Mouse (Mus musculus): Measurements from ENCODE around the gene Srgap2. TPM values are rescaled to one million over a fixed set of nuclear protein-coding genes. Genes with fewer than 3 reads are reported as not detected.

Gene Srgap2
- polyA plus RNA-seq, 1 experiment from 2014 or later = 107 TPM

GRCm38 (mm10) chr1:131511661-131512500 lies 15.3 kb downstream of the Srgap2 start:
- Histone ChIP-seq H3K27ac (no peak overlapping the region), H3K4me3 (ENCODE audit: inconsistent target) (no peak overlapping the region), H3K79me2 (ENCODE audit: inconsistent target) (peaks cover 100% of the 10 kb centered on the region), H3K36me3 (ENCODE audit: inconsistent target) (0 out of 2 replicates have a peak, but pooled peaks cover 8% of the 10 kb centered on the region)
- WGBS (ENCODE audit: missing documents) = 100% methylated on average over 3 of the region's 3 CpGs

- Histone ChIP-seq H3K79me2 (ENCODE audit: inconsistent target) (peaks cover 100% of the 10 kb centered on the region), H3K4me3 (ENCODE audit: inconsistent target) (no peak overlapping the region), H3K36me3 (ENCODE audit: inconsistent target) (peaks cover 7% of the 10 kb centered on the region; the same call in 1 of the 2 replicates), H3K27ac (no peak overlapping the region)
These were observed 16.0 kb downstream of the Srgap2 start for GRCm38 (mm10) chr1:131511131-131511530.

DNA sequence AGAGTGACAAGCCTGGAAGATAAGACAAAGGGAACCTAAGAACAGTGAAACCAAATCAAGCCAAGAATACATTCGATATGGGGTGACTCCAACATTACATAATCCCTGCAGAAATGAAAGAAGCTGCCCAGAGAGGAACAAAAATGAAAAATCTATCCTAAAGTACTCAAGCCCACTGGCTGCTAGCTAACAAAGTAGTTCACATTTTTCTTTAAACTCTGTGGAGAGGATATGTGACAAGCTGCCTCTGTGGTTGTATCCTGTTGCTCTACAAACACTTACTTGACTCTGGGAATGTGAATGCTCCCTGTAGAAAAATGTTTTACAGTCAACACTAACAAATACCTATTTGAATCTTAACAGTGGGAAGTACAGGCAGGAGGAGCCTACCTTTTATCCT lies 25.5 kb downstream of the Srgap2 start:
- Histone ChIP-seq H3K36me3 (ENCODE audit: inconsistent target) (peaks cover 8% of the 10 kb centered on the region; the same call in 1 of the 2 replicates), H3K4me3 (ENCODE audit: inconsistent target) (no peak overlapping the region), H3K27ac (peak overlapping the region; percentile 35), H3K79me2 (ENCODE audit: inconsistent target) (peaks cover 100% of the 10 kb centered on the region)
- 0% methylated on average over 1 of the region's 1 CpGs for WGBS (ENCODE audit: missing documents)

- WGBS (ENCODE audit: missing documents) = 100% methylated on average over 1 of the region's 1 CpGs
- Histone ChIP-seq H3K79me2 (ENCODE audit: inconsistent target) (peaks cover 100% of the 10 kb centered on the region), H3K4me3 (ENCODE audit: inconsistent target) (no peak overlapping the region), H3K27ac (no peak overlapping the region), H3K36me3 (ENCODE audit: inconsistent target) (0 out of 2 replicates have a peak, but pooled peaks cover 8% of the 10 kb centered on the region)
These were observed 28.9 kb downstream of the Srgap2 start for GRCm38 (mm10) chr1:131498231-131498630.

- Histone ChIP-seq H3K36me3 (ENCODE audit: inconsistent target) (no peaks in the 10 kb centered on the region), H3K4me3 (ENCODE audit: inconsistent target) (no peak overlapping the region), H3K79me2 (ENCODE audit: inconsistent target) (peaks cover 100% of the 10 kb centered on the region), H3K27ac (no peak overlapping the region)
- WGBS (ENCODE audit: missing documents) = 76% methylated on average over 4 of the region's 4 CpGs
These were observed 32.9 kb downstream of the Srgap2 start for GRCm38 (mm10) chr1:131493966-131494898.

DNA sequence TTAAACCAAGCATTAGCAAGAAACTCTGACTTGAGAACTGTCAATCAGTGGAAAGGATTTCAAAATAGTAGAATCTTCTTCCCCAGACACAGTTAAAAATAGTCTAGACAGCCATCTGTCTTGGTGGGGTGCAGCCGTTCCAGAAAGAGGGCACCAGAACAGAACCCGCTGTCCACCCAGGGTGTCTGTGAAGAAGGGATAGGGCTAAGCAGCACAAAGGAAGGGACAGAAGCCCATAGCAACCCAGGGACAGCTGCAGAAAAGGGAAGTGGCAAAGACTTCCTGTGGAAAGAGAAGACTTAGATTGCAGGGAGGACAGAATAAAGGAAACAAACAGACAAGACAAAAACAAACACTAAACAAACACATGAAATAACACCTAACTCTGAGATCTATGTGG lies 34.8 kb downstream of the Srgap2 start:
- WGBS (ENCODE audit: missing documents) = 12% methylated on average over 2 of the region's 2 CpGs
- peaks cover 100% of the 10 kb centered on the region for H3K79me2 ChIP-seq (ENCODE audit: inconsistent target)
- H3K4me3 ChIP-seq (ENCODE audit: inconsistent target) = no peak overlapping the region
- H3K36me3 ChIP-seq (ENCODE audit: inconsistent target) = no peaks in the 10 kb centered on the region
- peak overlapping the region; percentile 45 for H3K27ac ChIP-seq

DNA sequence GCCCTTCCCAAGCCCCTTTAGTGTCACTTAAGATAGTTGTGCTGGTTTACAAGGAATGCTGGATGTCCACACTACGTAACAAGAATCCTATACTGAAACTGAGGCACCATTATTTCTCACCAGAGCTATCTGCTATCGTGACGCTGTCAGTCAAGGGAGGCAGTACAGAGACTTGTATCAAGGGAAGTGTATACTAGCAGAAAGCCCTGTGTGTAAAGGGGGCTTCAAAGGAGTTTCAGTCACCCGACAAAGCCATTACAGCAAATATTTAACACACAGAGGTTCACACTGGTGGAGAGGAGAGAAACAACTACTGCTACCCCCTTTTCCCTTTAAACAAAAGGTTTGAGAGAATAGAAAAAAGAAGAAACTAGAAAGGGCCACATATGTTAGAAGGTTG lies 35.6 kb downstream of the Srgap2 start:
- no peak overlapping the region for H3K4me3 ChIP-seq (ENCODE audit: inconsistent target)
- WGBS (ENCODE audit: missing documents) = 100% methylated on average over 4 of the region's 4 CpGs
- H3K36me3 ChIP-seq (ENCODE audit: inconsistent target) = no peaks in the 10 kb centered on the region
- no peak overlapping the region for H3K27ac ChIP-seq
- peaks cover 100% of the 10 kb centered on the region for H3K79me2 ChIP-seq (ENCODE audit: inconsistent target)

- Histone ChIP-seq H3K27ac (no peak overlapping the region), H3K79me2 (ENCODE audit: inconsistent target) (peaks cover 100% of the 10 kb centered on the region), H3K36me3 (ENCODE audit: inconsistent target) (no peaks in the 10 kb centered on the region), H3K4me3 (ENCODE audit: inconsistent target) (no peak overlapping the region)
- WGBS (ENCODE audit: missing documents) = 100% methylated on average over 3 of the region's 3 CpGs
These were observed 37.8 kb downstream of the Srgap2 start for GRCm38 (mm10) chr1:131489312-131489711.

GRCm38 (mm10) chr1:131486094-131486850 lies 40.9 kb downstream of the Srgap2 start:
- WGBS (ENCODE audit: missing documents) = 73% methylated on average over 4 of the region's 5 CpGs
- H3K27ac ChIP-seq = no peak overlapping the region
- H3K4me3 ChIP-seq (ENCODE audit: inconsistent target) = no peak overlapping the region
- H3K36me3 ChIP-seq (ENCODE audit: inconsistent target) = no peaks in the 10 kb centered on the region
- peaks cover 100% of the 10 kb centered on the region for H3K79me2 ChIP-seq (ENCODE audit: inconsistent target)

DNA sequence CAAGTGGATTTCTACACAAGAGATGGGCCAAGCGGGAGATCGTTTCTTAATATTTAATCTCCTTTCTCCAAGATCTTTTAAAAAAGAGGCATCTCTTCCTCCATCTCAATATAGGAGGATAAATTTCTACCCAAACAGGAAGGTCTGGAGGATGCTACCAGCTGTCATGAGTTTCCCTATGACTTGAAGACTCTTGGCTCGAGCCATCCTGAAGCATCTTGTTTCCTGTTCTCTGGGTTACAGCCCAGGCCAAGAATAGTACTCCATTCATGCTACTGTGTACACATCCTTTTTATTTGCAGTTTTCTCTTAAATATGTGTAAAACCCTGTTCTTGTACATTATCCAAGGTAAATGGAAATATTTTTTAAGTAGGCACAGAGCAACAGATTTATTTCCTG lies 44.9 kb downstream of the Srgap2 start:
- Histone ChIP-seq H3K79me2 (ENCODE audit: inconsistent target) (peaks cover 100% of the 10 kb centered on the region), H3K36me3 (ENCODE audit: inconsistent target) (no peaks in the 10 kb centered on the region), H3K4me3 (ENCODE audit: inconsistent target) (no peak overlapping the region), H3K27ac (peak overlapping the region; percentile 19)
- 0% methylated on average over 1 of the region's 3 CpGs for WGBS (ENCODE audit: missing documents)

GRCm38 (mm10) chr1:131481391-131481790 lies 45.8 kb downstream of the Srgap2 start:
- Histone ChIP-seq H3K79me2 (ENCODE audit: inconsistent target) (peaks cover 100% of the 10 kb centered on the region), H3K4me3 (ENCODE audit: inconsistent target) (no peak overlapping the region), H3K36me3 (ENCODE audit: inconsistent target) (no peaks in the 10 kb centered on the region), H3K27ac (peak overlapping the region; percentile 19; the same call in 1 of the 2 replicates)

- Histone ChIP-seq H3K27ac (no peak overlapping the region), H3K36me3 (ENCODE audit: inconsistent target) (no peaks in the 10 kb centered on the region), H3K4me3 (ENCODE audit: inconsistent target) (no peak overlapping the region), H3K79me2 (ENCODE audit: inconsistent target) (peaks cover 99% of the 10 kb centered on the region)
- 94% methylated on average over 2 of the region's 2 CpGs for whole genome bisulfite sequencing (ENCODE audit: missing documents)
These were observed 48.3 kb downstream of the Srgap2 start for GRCm38 (mm10) chr1:131478770-131479305.

- H3K79me2 ChIP-seq (ENCODE audit: inconsistent target) = peaks cover 97% of the 10 kb centered on the region
- no peak overlapping the region for H3K4me3 ChIP-seq (ENCODE audit: inconsistent target)
- no peak overlapping the region for H3K27ac ChIP-seq
- no peaks in the 10 kb centered on the region for H3K36me3 ChIP-seq (ENCODE audit: inconsistent target)
These were observed 51.8 kb downstream of the Srgap2 start for GRCm38 (mm10) chr1:131475306-131475705.

- H3K4me3 ChIP-seq (ENCODE audit: inconsistent target) = no peak overlapping the region
- no peaks in the 10 kb centered on the region for H3K36me3 ChIP-seq (ENCODE audit: inconsistent target)
- peak overlapping the region; percentile 70 for H3K27ac ChIP-seq
- peaks cover 97% of the 10 kb centered on the region for H3K79me2 ChIP-seq (ENCODE audit: inconsistent target)
These were observed 53.5 kb downstream of the Srgap2 start for GRCm38 (mm10) chr1:131473631-131474118.

Data from macrophage (primary cell).